Mouse (Mus musculus): ENCODE data around the gene Gm13306.
"Not testable (repeated sequence)": the region's sequence is repeated elsewhere in the genome, so short reads cannot be mapped to it uniquely, and the experiment has no call there.

GRCm38 (mm10) chr4:42184324-42184979 is 31.2 kb downstream of the Gm13306 start:
- TF ChIP-seq CTCF (IDR thresholded peaks at IDR 0.05; ENCODE audit: borderline replicate concordance, control insufficient read depth, extremely low read depth, insufficient read depth, low read length, poor library complexity); POLR2A (IDR thresholded peaks at IDR 0.05; ENCODE audit: control insufficient read depth, extremely low read depth, insufficient read depth, low read length, poor library complexity): not testable (repeated sequence)
